Mouse (Mus musculus) MEL (cell line): Measurements from ENCODE around the gene Dscam. TPM values are rescaled to one million over a fixed set of nuclear protein-coding genes. Genes with fewer than 3 reads are reported as not detected.
A peak's percentile ranks its signal among the peaks of the same experiment; 100 is the strongest.

Experiments used
- DNase-seq: peaks from one replicate; pipeline ENCODE4 v3.0.0; 2011; ENCODE audit warnings: low read depth, low spot score
- H3K27ac ChIP-seq: 2 replicates; pipeline ENCODE4 v1.5.1; 2012; ENCODE audit warnings: low read depth, mild to moderate bottlenecking, control low read depth, low read length, moderate library complexity; ENCODE audit not compliant: control insufficient read depth
- H3K27me3 ChIP-seq, 2 experiments: fragments of 150-350 bp in 1 of 2; sonication (generic) in 1 of 2; 2 replicates each; pipeline ENCODE4 v1.6.1; 2012; ENCODE audit warnings: low read length in 2 of 2, mild to moderate bottlenecking in 2 of 2, improper control_type of control experiment in 1 of 2, moderate library complexity in 1 of 2; ENCODE audit not compliant: insufficient read depth in 2 of 2, control insufficient read depth in 1 of 2
- H3K36me3 ChIP-seq, 2 experiments: 2 replicates each; pipeline ENCODE4 v1.6.1; 2012 to 2014; ENCODE audit warnings: low read length in 2 of 2, improper control_type of control experiment in 1 of 2, inconsistent platforms in 1 of 2, mild to moderate bottlenecking in 1 of 2; ENCODE audit not compliant: insufficient read depth in 2 of 2, control insufficient read depth in 1 of 2
- H3K4me1 ChIP-seq, 2 experiments: fragments of 150-350 bp in 1 of 2; sonication (generic) in 1 of 2; 2 replicates each; pipeline ENCODE4 v1.6.1; 2012; ENCODE audit warnings: low read length in 2 of 2, improper control_type of control experiment in 1 of 2, mild to moderate bottlenecking in 1 of 2; ENCODE audit not compliant: insufficient read depth in 2 of 2, control insufficient read depth in 1 of 2
- H3K4me3 ChIP-seq, 2 experiments: fragments of 150-350 bp in 1 of 2; sonication (generic) in 1 of 2; 2 replicates each; pipeline ENCODE4 v1.5.1; 2012; ENCODE audit warnings: low read depth in 2 of 2, low read length in 2 of 2, mild to moderate bottlenecking in 2 of 2, moderate library complexity in 2 of 2, control low read depth in 1 of 2, improper control_type of control experiment in 1 of 2; ENCODE audit not compliant: control insufficient read depth in 1 of 2, insufficient read depth in 1 of 2
- H3K79me2 ChIP-seq: 2 replicates; pipeline ENCODE4 v1.6.1; 2012; ENCODE audit warnings: mild to moderate bottlenecking, low read length, moderate library complexity; ENCODE audit not compliant: control insufficient read depth, poor library complexity, insufficient read depth
- H3K9ac ChIP-seq: 2 replicates; pipeline ENCODE4 v1.6.1; 2012; ENCODE audit warnings: low read depth, mild to moderate bottlenecking, control low read depth, low read length, moderate library complexity; ENCODE audit not compliant: control insufficient read depth, poor library complexity, severe bottlenecking
- H3K9me3 ChIP-seq: fragments of 150-350 bp; sonication (generic); replicated peaks from 2 replicates; pipeline ENCODE4 v1.6.1; 2012; ENCODE audit warnings: mild to moderate bottlenecking, low read length, improper control_type of control experiment, moderate library complexity; ENCODE audit not compliant: insufficient read depth
- BHLHE40 ChIP-seq: IDR thresholded peaks from 2 replicates; pipeline ENCODE4 v1.6.1; 2012; ENCODE audit warnings: low read depth, mild to moderate bottlenecking, inconsistent platforms, low read length, improper control_type of control experiment, borderline replicate concordance
- CHD1 ChIP-seq: IDR thresholded peaks from 2 replicates; pipeline ENCODE4 v1.6.1; 2012; ENCODE audit warnings: low read depth, mild to moderate bottlenecking, inconsistent platforms, low read length, improper control_type of control experiment
- CHD2 ChIP-seq: IDR thresholded peaks from 2 replicates; pipeline ENCODE4 v1.6.1; 2011; ENCODE audit warnings: low read length, improper control_type of control experiment
- CTCF ChIP-seq, 3 experiments: IDR thresholded peaks in 2 of 3; conservative IDR thresholded peaks in 1 of 3; 2 replicates each; pipeline ENCODE4 v1.5.1; 2011 to 2012; ENCODE audit warnings: low read length in 3 of 3, low read depth in 2 of 3, mild to moderate bottlenecking in 2 of 3, improper control_type of control experiment in 1 of 3, inconsistent platforms in 1 of 3, mixed read lengths in 1 of 3, moderate library complexity in 1 of 3; ENCODE audit not compliant: control insufficient read depth in 1 of 3, insufficient read depth in 1 of 3, poor library complexity in 1 of 3, severe bottlenecking in 1 of 3
- ELF1 ChIP-seq: IDR thresholded peaks from 2 replicates; pipeline ENCODE4 v1.6.1; 2014; ENCODE audit warnings: low read depth, mild to moderate bottlenecking, inconsistent platforms, low read length, improper control_type of control experiment, moderate library complexity
- ETS1 ChIP-seq: IDR thresholded peaks from 2 replicates; pipeline ENCODE4 v1.6.1; 2012; ENCODE audit warnings: low read depth, mild to moderate bottlenecking, inconsistent platforms, low read length, improper control_type of control experiment, moderate library complexity
- GABPA ChIP-seq: IDR thresholded peaks from 2 replicates; pipeline ENCODE4 v1.6.1; 2012; ENCODE audit warnings: low read depth, mild to moderate bottlenecking, inconsistent platforms, low read length, improper control_type of control experiment, moderate library complexity
- GATA1 ChIP-seq: IDR thresholded peaks from 2 replicates; pipeline ENCODE4 v1.6.1; 2011; ENCODE audit warnings: low read depth, low read length, improper control_type of control experiment
- HCFC1 ChIP-seq: IDR thresholded peaks from 2 replicates; pipeline ENCODE4 v1.6.1; 2012; ENCODE audit warnings: low read depth, mild to moderate bottlenecking, inconsistent platforms, low read length, improper control_type of control experiment, moderate library complexity
- JUND ChIP-seq: IDR thresholded peaks from 2 replicates; pipeline ENCODE4 v1.6.1; 2011; ENCODE audit warnings: low read depth, mild to moderate bottlenecking, improper control_type of control experiment, low read length
- MAX ChIP-seq: IDR thresholded peaks from 2 replicates; pipeline ENCODE4 v1.6.1; 2011; ENCODE audit warnings: low read length, improper control_type of control experiment
- MYC ChIP-seq: IDR thresholded peaks from 2 replicates; pipeline ENCODE4 v1.6.1; 2011; ENCODE audit warnings: low read depth, mild to moderate bottlenecking, low read length, improper control_type of control experiment, moderate library complexity
- NELFE ChIP-seq: IDR thresholded peaks from 2 replicates; pipeline ENCODE4 v1.6.1; 2011; ENCODE audit warnings: low read depth, low read length, improper control_type of control experiment
- POLR2A ChIP-seq, 2 experiments: IDR thresholded peaks; 2 replicates each; pipeline ENCODE4 v1.6.1; 2011 to 2012; ENCODE audit warnings: low read length in 2 of 2, mild to moderate bottlenecking in 2 of 2, control low read depth in 1 of 2, improper control_type of control experiment in 1 of 2, low read depth in 1 of 2, moderate library complexity in 1 of 2; ENCODE audit not compliant: control insufficient read depth in 1 of 2, insufficient read depth in 1 of 2, poor library complexity in 1 of 2
- POLR2AphosphoS2 ChIP-seq: IDR thresholded peaks from 2 replicates; pipeline ENCODE4 v1.6.1; 2011; ENCODE audit warnings: low read length, improper control_type of control experiment
- POLR2AphosphoS5 ChIP-seq: IDR thresholded peaks from 2 replicates; pipeline ENCODE4 v1.6.1; 2012; ENCODE audit warnings: low read depth, borderline replicate concordance, mild to moderate bottlenecking, inconsistent platforms, low read length, moderate library complexity, mixed read lengths
- RAD21 ChIP-seq: IDR thresholded peaks from 2 replicates; pipeline ENCODE4 v1.6.1; 2011; ENCODE audit warnings: mild to moderate bottlenecking, low read depth, low read length, improper control_type of control experiment
- RCOR1 ChIP-seq: IDR thresholded peaks from 2 replicates; pipeline ENCODE4 v1.6.1; 2012; ENCODE audit warnings: low read depth, mild to moderate bottlenecking, inconsistent platforms, low read length, improper control_type of control experiment
- SMC3 ChIP-seq: IDR thresholded peaks from 2 replicates; pipeline ENCODE4 v1.6.1; 2011; ENCODE audit warnings: low read depth, low read length, improper control_type of control experiment
- TCF12 ChIP-seq: IDR thresholded peaks from 2 replicates; pipeline ENCODE4 v1.6.1; 2014; ENCODE audit warnings: low read depth, mild to moderate bottlenecking, inconsistent platforms, low read length, improper control_type of control experiment, moderate library complexity
- polyA plus RNA-seq, 2 experiments: library from polyadenylated mRNA; stranded (reverse) in 1 of 2; unstranded in 1 of 2; fragments of >175 nt in 1 of 2; fragments of >200 nt in 1 of 2; gene quantifications; 2 replicates each; pipeline versions ENCODE4 v1.2.1 to v1.2.4; 2012; ENCODE audit warnings: low replicate concordance in 2 of 2, low read depth in 1 of 2; ENCODE audit not compliant: insufficient read length in 2 of 2, insufficient read depth in 1 of 2, missing spikeins in 1 of 2
- total RNA-seq: library from RNA; depleted of rRNA; stranded (reverse); fragments of 300-350 nt; gene quantifications from 2 replicates; pipeline ENCODE4 v1.2.3, GENCODE M21; 2012

Gene Dscam
- total and polyA plus RNA-seq, 3 experiments = not detected

- Histone ChIP-seq H3K27ac (no peak overlapping the region), H3K79me2 (no peaks in the 10 kb centered on the region), H3K36me3 (no peaks in the 10 kb centered on the region), H3K9me3 (no peaks in the 10 kb centered on the region), H3K9ac (no peak overlapping the region), H3K4me3 (no peak overlapping the region), H3K27me3 (no peaks in the 10 kb centered on the region), H3K4me1 (no peaks in the 10 kb centered on the region)
- DNase-seq = no peak
- TF ChIP-seq MYC (no peak), GATA1 (no peak), TCF12 (no peak), POLR2A (IDR thresholded peaks at IDR 0.05; ENCODE audit: control insufficient read depth in 1 of 2, insufficient read depth in 1 of 2, low read depth in 1 of 2, low read length in 2 of 2, poor library complexity in 1 of 2) (no peak), NELFE (no peak), CHD1 (no peak), ELF1 (no peak), POLR2AphosphoS2 (no peak), HCFC1 (no peak), RCOR1 (no peak), CTCF (IDR thresholded peaks at IDR 0.05 in 2 of 3, conservative IDR thresholded peaks at IDR 0.05 in 1 of 3; ENCODE audit: control insufficient read depth in 1 of 3, insufficient read depth in 1 of 3, low read depth in 2 of 3, low read length in 3 of 3, poor library complexity in 1 of 3, severe bottlenecking in 1 of 3) (peak in 1 of 3 experiments; percentile 29; a peak in 2 of 6 replicates), GABPA (no peak), JUND (no peak), RAD21 (peak; percentile 11), POLR2AphosphoS5 (no peak), CHD2 (no peak), ETS1 (no peak), MAX (no peak), SMC3 (peak; percentile 40)
Observed at GRCm38 (mm10) chr16:97017171-97017738, 153.3 kb downstream of the Dscam start.

GRCm38 (mm10) chr16:97016244-97016850 is 154.2 kb downstream of the Dscam start:
- Histone ChIP-seq H3K27ac (no peak overlapping the region), H3K4me3 (no peak overlapping the region), H3K36me3 (no peaks in the 10 kb centered on the region), H3K27me3 (no peaks in the 10 kb centered on the region), H3K79me2 (no peaks in the 10 kb centered on the region), H3K9ac (no peak overlapping the region), H3K9me3 (no peaks in the 10 kb centered on the region), H3K4me1 (no peaks in the 10 kb centered on the region)
- no peak for DNase-seq
- TF ChIP-seq NELFE (no peak), POLR2AphosphoS2 (no peak), BHLHE40 (no peak), RCOR1 (no peak), POLR2AphosphoS5 (no peak), POLR2A (IDR thresholded peaks at IDR 0.05; ENCODE audit: control insufficient read depth in 1 of 2, insufficient read depth in 1 of 2, low read depth in 1 of 2, low read length in 2 of 2, poor library complexity in 1 of 2) (no peak), HCFC1 (no peak)
